Mouse (Mus musculus) heart, embryonic 12.5 days (tissue): ENCODE data around the gene Mrc2. TPM values are rescaled to one million over a fixed set of nuclear protein-coding genes. Genes with fewer than 3 reads are reported as not detected.

Experiments used
- polyA plus RNA-seq: library from polyadenylated mRNA; unstranded; fragments of >200 nt; fragmentation: Nextera tagmentation; extraction: Ambion mirVana; gene quantifications from 2 replicates; pipeline ENCODE4 v1.2.1, GENCODE M21; 2016

Gene Mrc2
- polyA plus RNA-seq, 1 experiment from 2014 or later: 16.3 TPM

Other genes with a start within 250 kb of the Mrc2 start
- gene Efcab3, start 229.1 kb upstream of the Mrc2 start, polyA plus RNA-seq: not detected in 2 replicates
- 28.6 and 30.0 TPM in 2 replicates for gene Mettl2, start 166.2 kb upstream of the Mrc2 start, polyA plus RNA-seq
- gene Gm10842, start 145.8 kb upstream of the Mrc2 start, polyA plus RNA-seq: not detected in 2 replicates
- gene Tlk2, start 113.8 kb upstream of the Mrc2 start, polyA plus RNA-seq: 20.7 and 21.0 TPM in 2 replicates
- gene March10, start 164.1 kb downstream of the Mrc2 start, polyA plus RNA-seq: 0.57 TPM in 1 of 2 replicates, not detected in the other